Mouse (Mus musculus) midbrain, embryonic 14.5 days (tissue): Measurements from ENCODE around the gene Gxylt1. TPM values are rescaled to one million over a fixed set of nuclear protein-coding genes. Genes with fewer than 3 reads are reported as not detected.
"Not testable (repeated sequence)": the region's sequence is repeated elsewhere in the genome, so short reads cannot be mapped to it uniquely, and the experiment has no call there.

Source experiments
- ATAC-seq: fragments of 200-750 bp; cut with Nextera tagmentation; 2 replicates; pipeline ENCODE4 v1.8.0; 2017; ENCODE audit warnings: moderate number of reproducible peaks, moderate library complexity; ENCODE audit not compliant: low FRiP score, low TSS enrichment
- DNase-seq: peaks from one replicate; pipeline ENCODE4 v3.0.0-alpha.2; 2015
- H3K27ac ChIP-seq: fragments of 300-500 bp; sonication (generic); replicated peaks from 2 replicates; pipeline ENCODE4 v1.5.1; 2014; ENCODE audit warnings: mild to moderate bottlenecking, low read depth, low read length, moderate library complexity
- H3K27me3 ChIP-seq: fragments of 300-500 bp; sonication (generic); 2 replicates; pipeline ENCODE4 v1.6.1; 2014; ENCODE audit warnings: low read length, control low read depth, mixed read lengths; ENCODE audit not compliant: control insufficient read depth, insufficient read depth
- H3K36me3 ChIP-seq: fragments of 300-500 bp; sonication (generic); 2 replicates; pipeline ENCODE4 v1.6.1; 2014; ENCODE audit warnings: low read length, control low read depth; ENCODE audit not compliant: control insufficient read depth, insufficient read depth
- H3K4me1 ChIP-seq: fragments of 300-500 bp; sonication (generic); 2 replicates; pipeline ENCODE4 v1.6.1; 2014; ENCODE audit warnings: mild to moderate bottlenecking, antibody characterized with exemption, low read length, control low read depth; ENCODE audit not compliant: control insufficient read depth, insufficient read depth
- H3K4me2 ChIP-seq: fragments of 300-500 bp; sonication (generic); 2 replicates; pipeline ENCODE4 v1.6.1; 2014; ENCODE audit warnings: mild to moderate bottlenecking, low read length, moderate library complexity
- H3K4me3 ChIP-seq: fragments of 300-500 bp; sonication (generic); replicated peaks from 2 replicates; pipeline ENCODE4 v1.5.1; 2014; ENCODE audit warnings: low read depth, low read length
- H3K9ac ChIP-seq: fragments of 300-500 bp; sonication (generic); replicated peaks from 2 replicates; pipeline ENCODE4 v1.6.1; 2014; ENCODE audit warnings: mild to moderate bottlenecking, low read length, moderate library complexity
- H3K9me3 ChIP-seq: fragments of 300-500 bp; sonication (generic); 2 replicates; pipeline ENCODE4 v1.6.1; 2016; ENCODE audit warnings: low read length, control low read depth, mixed read lengths; ENCODE audit not compliant: control insufficient read depth
- WGBS: fragments of 180-500 bp; shearing (Covaris S2); extraction: QIAGEN DNeasy Blood & Tissue Kit; methylation state at CpG from one replicate; pipeline ENCODE4 v1.1.7; 2014; 5-methylcytosine and 5-hydroxymethylcytosine counted together
- polyA plus RNA-seq: library from polyadenylated mRNA; unstranded; fragments of >200 nt; fragmentation: Nextera tagmentation; extraction: Ambion mirVana; gene quantifications from 2 replicates; pipeline ENCODE4 v1.2.1, GENCODE M21; 2014

Gene Gxylt1
- 5.0 and 7.3 TPM in 2 replicates for polyA plus RNA-seq

DNA sequence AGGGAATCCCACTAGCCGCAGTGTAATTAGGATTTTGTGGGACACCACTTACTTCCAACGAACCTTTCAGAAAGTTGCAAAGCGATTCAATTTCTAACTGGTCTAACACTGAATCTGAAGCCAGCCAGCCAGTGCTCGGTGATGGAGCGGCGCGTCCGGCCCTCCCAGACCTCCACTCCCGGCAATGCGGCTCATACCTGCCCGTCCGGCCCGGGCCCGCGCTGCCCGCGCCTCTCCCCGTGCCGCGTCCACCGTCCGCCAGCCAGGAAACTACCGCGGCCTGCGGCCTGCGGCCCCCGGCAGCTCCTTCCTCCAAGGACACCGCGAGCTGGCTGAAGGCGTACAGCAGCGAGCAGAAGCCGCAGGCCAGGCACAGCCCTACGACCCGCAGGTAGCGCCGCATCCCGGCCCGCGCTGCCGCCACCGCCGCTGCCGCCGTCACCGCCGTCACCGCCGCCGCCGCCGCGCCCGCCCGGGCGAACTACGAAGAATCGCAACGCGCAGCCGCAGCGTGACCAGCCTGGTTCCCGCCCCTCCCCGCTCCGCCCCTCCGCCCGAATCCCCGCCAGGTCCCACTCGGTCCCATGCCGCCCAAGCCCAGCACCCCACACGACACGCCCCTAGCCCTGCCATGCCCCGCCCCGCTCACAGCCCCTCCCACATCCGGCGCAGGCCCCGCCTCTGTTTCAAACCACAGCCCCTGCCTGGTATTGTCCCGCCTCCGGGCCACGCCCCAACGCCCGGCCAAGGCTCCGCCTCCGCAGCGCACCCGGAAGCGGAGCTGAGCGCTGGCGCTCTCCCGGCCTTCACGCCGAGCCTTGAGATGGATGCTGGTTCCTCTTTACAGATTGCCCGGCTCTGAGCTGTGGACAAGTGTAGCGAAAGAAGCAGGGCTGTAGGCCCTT, at the start of gene Gxylt1:
Gene Gxylt1, minus strand, starts transcription at position 501 of the 905 bp plus-strand sequence.
- peak within 1 kb of the TSS; percentile 68 for H3K4me3 ChIP-seq
- under 1% methylated on average over 93 of the region's 93 CpGs for WGBS
- peak; percentile 98 for ATAC-seq

DNA sequence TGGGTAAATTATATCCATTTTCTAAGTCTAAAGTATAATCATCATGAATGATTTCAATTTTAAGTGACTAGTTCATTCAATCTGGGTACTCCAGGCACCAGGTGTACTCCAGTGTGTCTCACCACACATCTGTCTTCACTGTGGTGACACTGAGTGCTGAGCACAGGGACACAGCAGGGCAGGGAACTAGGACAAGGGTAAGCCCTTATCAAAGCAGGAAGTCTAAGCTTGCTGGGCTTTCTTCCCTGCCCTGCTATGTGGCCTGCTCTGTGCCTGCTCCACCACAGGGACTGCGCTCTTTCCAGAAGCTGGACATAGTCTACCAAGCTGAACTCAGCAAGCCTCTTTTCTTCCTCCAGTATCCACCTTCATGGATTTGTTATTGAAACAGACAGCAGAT, 43.8 kb upstream of the Gxylt1 start:
- Histone ChIP-seq H3K27ac (no peak overlapping the region), H3K27me3 (no peaks in the 10 kb centered on the region), H3K4me1 (no peaks in the 10 kb centered on the region), H3K9me3 (no peaks in the 10 kb centered on the region), H3K9ac (no peak overlapping the region), H3K36me3 (no peaks in the 10 kb centered on the region), H3K4me2 (no peak overlapping the region), H3K4me3 (no peak overlapping the region)
- ATAC-seq (no peak), DNase-seq (no peak)
- WGBS: 90% methylated on average over 1 of the region's 1 CpGs

More for the DNA sequence above, at the start of gene Gxylt1:
- Histone ChIP-seq H3K4me1 (peaks cover 25% of the 10 kb centered on the region), H3K4me2 (peak within 1 kb of the TSS; percentile 92), H3K9ac (peak within 1 kb of the TSS; percentile 67), H3K27ac (peak within 1 kb of the TSS; percentile 89), H3K27me3 (no peaks in the 10 kb centered on the region), H3K36me3 (peaks cover 4% of the 10 kb centered on the region; the same call in 1 of the 2 replicates), H3K9me3 (no peaks in the 10 kb centered on the region)
- peak; percentile 97 for DNase-seq

- not testable (repeated sequence) for H3K36me3 ChIP-seq, H3K27me3 ChIP-seq, H3K4me3 ChIP-seq, H3K9ac ChIP-seq, DNase-seq, H3K9me3 ChIP-seq, ATAC-seq, H3K4me1 ChIP-seq, H3K27ac ChIP-seq, H3K4me2 ChIP-seq
- 100% methylated on average over 4 of the region's 4 CpGs for WGBS
These were observed 35.3 kb upstream of the Gxylt1 start for GRCm38 (mm10) chr15:93310304-93310703.

GRCm38 (mm10) chr15:93298197-93298596, 23.2 kb upstream of the Gxylt1 start:
- Histone ChIP-seq H3K9me3 (no peaks in the 10 kb centered on the region), H3K9ac (no peak overlapping the region), H3K4me2 (no peak overlapping the region), H3K36me3 (no peaks in the 10 kb centered on the region), H3K4me3 (no peak overlapping the region), H3K4me1 (no peaks in the 10 kb centered on the region), H3K27me3 (no peaks in the 10 kb centered on the region), H3K27ac (no peak overlapping the region)
- DNase-seq (no peak), ATAC-seq (no peak)
- 93% methylated on average over 2 of the region's 2 CpGs for WGBS

GRCm38 (mm10) chr15:93294483-93294882, 19.5 kb upstream of the Gxylt1 start:
- peaks cover 2% of the 10 kb centered on the region; the same call in 1 of the 2 replicates for H3K36me3 ChIP-seq
- ATAC-seq (no peak), DNase-seq (no peak)
- H3K9ac ChIP-seq: no peak overlapping the region
- H3K4me2 ChIP-seq: no peak overlapping the region
- H3K9me3 ChIP-seq: no peaks in the 10 kb centered on the region
- no peak overlapping the region for H3K27ac ChIP-seq
- H3K4me3 ChIP-seq: no peak overlapping the region
- WGBS: 91% methylated on average over 11 of the region's 11 CpGs
- H3K4me1 ChIP-seq: no peaks in the 10 kb centered on the region
- no peaks in the 10 kb centered on the region for H3K27me3 ChIP-seq

GRCm38 (mm10) chr15:93288321-93288720, 13.3 kb upstream of the Gxylt1 start:
- WGBS: 91% methylated on average over 4 of the region's 4 CpGs
- Histone ChIP-seq H3K27me3 (no peaks in the 10 kb centered on the region), H3K4me3 (no peak overlapping the region), H3K9me3 (no peaks in the 10 kb centered on the region), H3K27ac (no peak overlapping the region), H3K9ac (no peak overlapping the region), H3K4me2 (no peak overlapping the region), H3K4me1 (no peaks in the 10 kb centered on the region), H3K36me3 (peaks cover 20% of the 10 kb centered on the region)
- ATAC-seq: no peak
- DNase-seq: no peak

DNA sequence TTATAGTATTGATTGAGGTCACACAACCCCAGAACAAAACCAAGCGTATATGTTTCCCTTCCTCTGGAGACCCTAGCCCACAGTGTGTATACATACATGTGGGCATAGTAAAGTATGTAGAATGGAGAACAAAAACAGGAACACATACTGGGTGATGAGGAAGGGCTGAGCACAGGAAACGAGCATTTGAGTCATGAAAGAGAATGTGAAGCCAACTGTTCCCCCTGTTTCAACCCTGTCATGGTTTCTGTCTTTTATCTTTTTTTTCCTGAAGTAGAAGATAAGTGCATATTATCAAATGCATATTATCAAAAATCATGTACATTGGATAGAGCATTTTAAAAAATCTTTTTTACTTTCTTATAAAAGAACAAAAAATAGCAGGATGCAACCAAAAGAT, 12.6 kb upstream of the Gxylt1 start:
- Histone ChIP-seq H3K4me3 (no peak overlapping the region), H3K27me3 (no peaks in the 10 kb centered on the region), H3K9ac (no peak overlapping the region), H3K4me2 (no peak overlapping the region), H3K27ac (no peak overlapping the region), H3K36me3 (peaks cover 20% of the 10 kb centered on the region), H3K4me1 (no peaks in the 10 kb centered on the region), H3K9me3 (no peaks in the 10 kb centered on the region)
- DNase-seq (no peak), ATAC-seq (no peak)
- WGBS: 85% methylated on average over 2 of the region's 2 CpGs

GRCm38 (mm10) chr15:93285244-93285643, 10.3 kb upstream of the Gxylt1 start:
- no peak for DNase-seq
- no peak overlapping the region for H3K4me2 ChIP-seq
- H3K4me1 ChIP-seq: no peaks in the 10 kb centered on the region
- peaks cover 24% of the 10 kb centered on the region for H3K36me3 ChIP-seq
- H3K4me3 ChIP-seq: no peak overlapping the region
- no peaks in the 10 kb centered on the region for H3K27me3 ChIP-seq
- no peak for ATAC-seq
- H3K27ac ChIP-seq: no peak overlapping the region
- no peak overlapping the region for H3K9ac ChIP-seq
- WGBS: 74% methylated on average over 15 of the region's 15 CpGs
- H3K9me3 ChIP-seq: no peaks in the 10 kb centered on the region

DNA sequence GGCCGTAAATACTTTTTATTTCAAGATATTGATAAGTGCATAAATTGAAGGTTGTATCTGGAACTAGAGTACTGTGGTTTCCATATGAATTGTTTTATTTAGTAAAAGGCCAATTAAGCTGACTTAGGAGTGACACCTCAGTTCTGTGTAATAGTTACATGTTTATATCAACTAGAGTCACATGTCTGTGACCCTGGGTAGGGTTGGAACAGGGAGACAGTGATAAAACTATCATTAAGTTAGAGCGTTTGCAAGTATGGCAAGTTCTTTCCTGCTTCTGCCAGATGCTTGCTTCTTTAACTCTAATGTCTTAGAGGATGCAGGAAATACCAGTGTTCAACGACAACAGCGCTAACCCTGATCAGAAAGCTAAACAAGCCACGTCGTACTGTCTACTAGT, 9.3 kb upstream of the Gxylt1 start:
- Histone ChIP-seq H3K4me1 (no peaks in the 10 kb centered on the region), H3K4me2 (no peak overlapping the region)
- no peak for DNase-seq

More for the DNA sequence above, 9.3 kb upstream of the Gxylt1 start:
- no peaks in the 10 kb centered on the region for H3K9me3 ChIP-seq
- no peaks in the 10 kb centered on the region for H3K27me3 ChIP-seq
- H3K36me3 ChIP-seq: peaks cover 20% of the 10 kb centered on the region
- no peak overlapping the region for H3K9ac ChIP-seq
- ATAC-seq: no peak
- no peak overlapping the region for H3K4me3 ChIP-seq
- 95% methylated on average over 6 of the region's 6 CpGs for WGBS
- H3K27ac ChIP-seq: no peak overlapping the region
